Mouse (Mus musculus) ES-Bruce4 (cell line): ENCODE measurements around the gene Elf2. TPM values are rescaled to one million over a fixed set of nuclear protein-coding genes. Genes with fewer than 3 reads are reported as not detected.

ENCODE experiments used
- H3K27ac ChIP-seq: 2 replicates; pipeline ENCODE4 v1.5.1; 2012; ENCODE audit warnings: low read length, inconsistent platforms; ENCODE audit not compliant: insufficient read depth
- H3K27me3 ChIP-seq: 2 replicates; pipeline ENCODE4 v1.6.1; 2012; ENCODE audit warnings: mild to moderate bottlenecking, low read length, inconsistent platforms; ENCODE audit not compliant: control insufficient read depth, poor library complexity, insufficient read depth, severe bottlenecking
- H3K36me3 ChIP-seq: 2 replicates; pipeline ENCODE4 v1.6.1; 2012; ENCODE audit warnings: inconsistent platforms, mild to moderate bottlenecking, low read length, moderate library complexity; ENCODE audit not compliant: control insufficient read depth, poor library complexity, insufficient read depth, severe bottlenecking
- H3K4me1 ChIP-seq: one replicate; pipeline ENCODE4 v1.8.1; 2011; ENCODE audit warnings: low read length; ENCODE audit not compliant: control insufficient read depth, insufficient read depth
- H3K4me3 ChIP-seq: 2 replicates; pipeline ENCODE4 v1.5.1; 2011; ENCODE audit warnings: low read depth, mild to moderate bottlenecking, low read length
- H3K9ac ChIP-seq: 2 replicates; pipeline ENCODE4 v1.6.1; 2012; ENCODE audit warnings: low read depth, mild to moderate bottlenecking, inconsistent platforms; ENCODE audit not compliant: poor library complexity, severe bottlenecking
- H3K9me3 ChIP-seq: replicated peaks from 2 replicates; pipeline ENCODE4 v1.6.1; 2012; ENCODE audit warnings: mild to moderate bottlenecking, low read length, inconsistent platforms; ENCODE audit not compliant: control insufficient read depth, poor library complexity, insufficient read depth, severe bottlenecking
- CTCF ChIP-seq: IDR thresholded peaks from one replicate; pipeline ENCODE4 v1.8.1; 2011; ENCODE audit warnings: low read depth, low read length
- EP300 ChIP-seq: IDR thresholded peaks from 2 replicates; pipeline ENCODE4 v1.6.1; 2011; ENCODE audit warnings: low read depth, low read length; ENCODE audit not compliant: insufficient read depth
- POLR2A ChIP-seq: IDR thresholded peaks from one replicate; pipeline ENCODE4 v1.8.1; 2011; ENCODE audit warnings: low read length; ENCODE audit not compliant: insufficient read depth
- polyA plus RNA-seq: library from polyadenylated mRNA; stranded (reverse); fragments of >200 nt; gene quantifications from 2 replicates; pipeline ENCODE4 v1.2.4, GENCODE M21; 2011; ENCODE audit warnings: low read depth; ENCODE audit not compliant: missing spikeins, insufficient read depth, insufficient read length

Elf2 gene
- polyA plus RNA-seq, 1 experiment = 57.7 TPM

GRCm38 (mm10) chr3:51306621-51307020, 33.8 kb downstream of the Elf2 start:
- Histone ChIP-seq H3K27ac (no peak overlapping the region), H3K9me3 (no peaks in the 10 kb centered on the region), H3K4me1 (no peaks in the 10 kb centered on the region), H3K9ac (no peak overlapping the region), H3K27me3 (no peaks in the 10 kb centered on the region), H3K4me3 (no peak overlapping the region), H3K36me3 (no peaks in the 10 kb centered on the region)
- no peak for TF ChIP-seq EP300
- TF ChIP-seq POLR2A = no peak
- TF ChIP-seq CTCF = no peak

- Histone ChIP-seq H3K27me3 (no peaks in the 10 kb centered on the region), H3K27ac (no peak overlapping the region), H3K4me1 (no peaks in the 10 kb centered on the region), H3K36me3 (no peaks in the 10 kb centered on the region), H3K4me3 (no peak overlapping the region), H3K9me3 (no peaks in the 10 kb centered on the region), H3K9ac (no peak overlapping the region)
- TF ChIP-seq EP300 = no peak
- TF ChIP-seq POLR2A = no peak
- no peak for TF ChIP-seq CTCF
These were observed 34.5 kb downstream of the Elf2 start for GRCm38 (mm10) chr3:51305961-51306360.

GRCm38 (mm10) chr3:51302971-51303476, 37.4 kb downstream of the Elf2 start:
- H3K9ac ChIP-seq = no peak overlapping the region
- no peaks in the 10 kb centered on the region for H3K27me3 ChIP-seq
- no peak overlapping the region for H3K27ac ChIP-seq
- TF ChIP-seq EP300 (no peak), POLR2A (no peak), CTCF (no peak)
- no peaks in the 10 kb centered on the region for H3K9me3 ChIP-seq
- no peaks in the 10 kb centered on the region for H3K36me3 ChIP-seq
- no peaks in the 10 kb centered on the region for H3K4me1 ChIP-seq
- H3K4me3 ChIP-seq = no peak overlapping the region

GRCm38 (mm10) chr3:51301583-51301982, 38.9 kb downstream of the Elf2 start:
- Histone ChIP-seq H3K27me3 (no peaks in the 10 kb centered on the region), H3K36me3 (no peaks in the 10 kb centered on the region), H3K27ac (no peak overlapping the region), H3K4me3 (no peak overlapping the region), H3K9me3 (no peaks in the 10 kb centered on the region), H3K9ac (no peak overlapping the region), H3K4me1 (no peaks in the 10 kb centered on the region)
- TF ChIP-seq EP300 = no peak
- no peak for TF ChIP-seq POLR2A
- TF ChIP-seq CTCF = no peak

GRCm38 (mm10) chr3:51296790-51297189, 43.7 kb downstream of the Elf2 start:
- H3K36me3 ChIP-seq = no peaks in the 10 kb centered on the region
- no peaks in the 10 kb centered on the region for H3K27me3 ChIP-seq
- H3K9me3 ChIP-seq = no peaks in the 10 kb centered on the region
- no peak overlapping the region for H3K27ac ChIP-seq
- H3K4me1 ChIP-seq = no peaks in the 10 kb centered on the region
- H3K4me3 ChIP-seq = no peak overlapping the region
- H3K9ac ChIP-seq = no peak overlapping the region
- no peak for TF ChIP-seq POLR2A
- no peak for TF ChIP-seq CTCF
- no peak for TF ChIP-seq EP300

GRCm38 (mm10) chr3:51295225-51295624, 45.2 kb downstream of the Elf2 start:
- H3K4me3 ChIP-seq = no peak overlapping the region
- no peak for TF ChIP-seq CTCF
- no peak for TF ChIP-seq POLR2A
- TF ChIP-seq EP300 = no peak
- H3K27ac ChIP-seq = no peak overlapping the region
- H3K9ac ChIP-seq = no peak overlapping the region
- H3K4me1 ChIP-seq = no peaks in the 10 kb centered on the region
- no peaks in the 10 kb centered on the region for H3K9me3 ChIP-seq
- no peaks in the 10 kb centered on the region for H3K27me3 ChIP-seq
- no peaks in the 10 kb centered on the region for H3K36me3 ChIP-seq
